8 mouse cellular contexts compared by ENCODE assay signal in genomic region chr1:184732556-184733049, GRCm38 (mm10). TPM values are rescaled to one million over a fixed set of nuclear protein-coding genes. Genes with fewer than 3 reads are reported as not detected.
DNase-seq lines count a peak whose midpoint lies in the region; ATAC-seq and TF ChIP-seq lines count a peak whose summit lies in the region.

Gene Hlx, minus strand, starts transcription at chr1:184732619.

- peaks cover 8% of the 10 kb centered on the region for H3K36me3 ChIP-seq in heart, adult 2 months (ENCODE audit: control insufficient read depth, insufficient read depth, low read length)
- H3K36me3 ChIP-seq in lung, postnatal 0 days (ENCODE audit: insufficient read depth, low read length): 0 out of 2 replicates have a peak, but pooled peaks cover 3% of the 10 kb centered on the region

- H3K4me3 ChIP-seq in heart, adult 2 months: peak within 1 kb of the TSS; percentile 95
- H3K4me3 ChIP-seq in lung, postnatal 0 days (ENCODE audit: low read depth, low read length): peak within 1 kb of the TSS; percentile 78

- under 1% methylated on average over 32 of the region's 32 CpGs for WGBS in heart, adult 2 months
- 3% methylated on average over 30 of the region's 32 CpGs for WGBS in lung, postnatal 0 days

- intact Hi-C loops in heart, adult 2 months (cut with DNase I): loop anchor here (10.0 kb wide), 1 partner anchor 698 kb away; the partner anchor contains the start of gene 1700056E22Rik
- intact Hi-C loops in left cerebral cortex, postnatal 25 days (cut with DNase I): no loop called here

- peak; percentile 19 for DNase-seq in right cerebral cortex, postnatal 14 days
- DNase-seq in right cerebral cortex, postnatal 4 days: no peak
- DNase-seq in embryo, embryonic 9.5 days (ENCODE audit: extremely low spot score): peak; percentile 85
- DNase-seq in heart, adult 2 months: peak; percentile 82 to 85
- DNase-seq in kidney, adult 8-10 months: peak; percentile 34 to 48
- peak; percentile 97 for DNase-seq in lung, postnatal 0 days (ENCODE audit: low spot score)
- peak; percentile 87 for DNase-seq in retina, embryonic 14.5 days (ENCODE audit: low spot score)
- no peak for DNase-seq in left cerebral cortex, postnatal 25 days (ENCODE audit: low spot score in 2 of 2)

- no peak for TF ChIP-seq CTCF in heart, adult 2 months (IDR thresholded peaks at IDR 0.05)
- no peak for TF ChIP-seq CTCF in lung, postnatal 0 days (IDR thresholded peaks at IDR 0.05)

- H3K27me3 ChIP-seq in heart, adult 2 months (ENCODE audit: control insufficient read depth, insufficient read depth, low read length): no peaks in the 10 kb centered on the region; the same call in 1 of the 2 replicates
- H3K27me3 ChIP-seq in lung, postnatal 0 days (replicated peaks; ENCODE audit: insufficient read depth, low read length): peaks cover 20% of the 10 kb centered on the region; the same call in 1 of the 2 replicates

- H3K79me2 ChIP-seq in heart, adult 2 months (replicated peaks; ENCODE audit: control insufficient read depth, insufficient read depth, low read length): no peaks in the 10 kb centered on the region

- no peaks in the 10 kb centered on the region for H3K9me3 ChIP-seq in lung, postnatal 0 days (ENCODE audit: low read length)

- H3K4me2 ChIP-seq in lung, postnatal 0 days (replicated peaks; ENCODE audit: low read depth, low read length): peak within 1 kb of the TSS; percentile 78

- TF ChIP-seq POLR2A in heart, adult 2 months (IDR thresholded peaks at IDR 0.05; ENCODE audit: insufficient read depth, low read depth, low read length): peak; percentile 70; the same call in 1 of the 2 replicates

- peak within 1 kb of the TSS; percentile 99 for H3K9ac ChIP-seq in heart, adult 2 months (ENCODE audit: low read depth, low read length)
- peak within 1 kb of the TSS; percentile 83 for H3K9ac ChIP-seq in lung, postnatal 0 days (replicated peaks; ENCODE audit: low read depth)

- peak within 1 kb of the TSS; percentile 90 for H3K27ac ChIP-seq in heart, adult 2 months
- peak within 1 kb of the TSS; percentile 99 for H3K27ac ChIP-seq in lung, postnatal 0 days (ENCODE audit: low read length)

- peak; percentile 88 for ATAC-seq in lung, postnatal 0 days

- H3K4me1 ChIP-seq in heart, adult 2 months (ENCODE audit: control insufficient read depth, insufficient read depth, low read length): peaks cover 7% of the 10 kb centered on the region
- peaks cover 9% of the 10 kb centered on the region; the same call in 1 of the 2 replicates for H3K4me1 ChIP-seq in lung, postnatal 0 days (ENCODE audit: insufficient read depth, low read depth, low read length)

- no peak for TF ChIP-seq EP300 in heart, adult 2 months (IDR thresholded peaks at IDR 0.05; ENCODE audit: insufficient read depth, low read depth, low read length)
- no peak for TF ChIP-seq EP300 in lung, postnatal 0 days (IDR thresholded peaks at IDR 0.05)

RNA-seq across cellular contexts. Expression of gene Hlx, which starts in this region (rescaled TPM):
- 10 to 100 TPM in 1 of 2 experiments, 1 to 10 TPM in 1; 7.6 to 10.8 TPM for total RNA-seq in heart, adult 2 months (2021)
- 8.8 and 11.4 TPM in 2 replicates for polyA plus RNA-seq in heart, adult 2 months (2012; rRNA removed)
- 34.2 and 63.1 TPM in 2 replicates for polyA plus RNA-seq in lung, postnatal 0 days (2015; fragmentation: Nextera tagmentation; extraction: Ambion mirVana)
- total RNA-seq in left cerebral cortex, postnatal 25 days (2021): 1 to 10 TPM; 1.1 to 1.3 TPM

Comparison
In these comparisons a context has a peak if more than half of its experiments do, and no peak if none do; other contexts are left out.
1. DNase-seq: peak in right cerebral cortex, postnatal 14 days (single experiment), embryo, embryonic 9.5 days (single experiment), heart, adult 2 months (2 of 2), kidney, adult 8-10 months (2 of 2), lung, postnatal 0 days (single experiment) and retina, embryonic 14.5 days (single experiment); none in right cerebral cortex, postnatal 4 days (single experiment) and left cerebral cortex, postnatal 25 days (0 of 2).